Mouse (Mus musculus): ENCODE measurements around the gene Carnmt1.

DNA sequence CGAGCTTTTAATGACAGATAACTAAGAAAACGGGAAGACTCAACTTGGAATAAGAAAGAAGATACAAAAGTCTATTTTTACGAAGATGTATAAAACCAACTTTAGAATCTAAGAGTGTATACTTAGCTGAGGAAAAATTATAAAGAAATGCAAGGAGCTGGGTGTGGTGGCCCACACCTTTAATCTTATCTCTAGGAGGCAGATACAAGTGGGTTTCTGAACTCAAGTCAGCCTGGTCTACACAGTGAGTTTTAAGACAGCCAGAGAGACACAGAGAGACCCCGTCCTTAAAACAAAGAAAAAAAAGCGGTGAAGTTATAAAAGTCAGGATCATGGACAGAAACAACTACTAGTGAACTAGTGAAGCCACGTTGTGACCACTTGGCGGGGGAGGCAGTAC lies 68.6 kb downstream of the Carnmt1 start:
- no peak for TF ChIP-seq CTCF (IDR thresholded peaks at IDR 0.05)
- no peak for TF ChIP-seq EP300 (IDR thresholded peaks at IDR 0.05; ENCODE audit: insufficient read depth, low read depth, low read length)
